Mouse (Mus musculus) limb, embryonic 11.5 days (tissue): ENCODE data around the gene Neu4. TPM values are rescaled to one million over a fixed set of nuclear protein-coding genes. Genes with fewer than 3 reads are reported as not detected.
"Not testable (repeated sequence)": the region's sequence is repeated elsewhere in the genome, so short reads cannot be mapped to it uniquely, and the experiment has no call there.

Experiments
- ATAC-seq: fragments of 200-750 bp; cut with Nextera tagmentation; 2 replicates; pipeline ENCODE4 v1.8.0; 2017; ENCODE audit warnings: low read depth; ENCODE audit not compliant: insufficient number of reproducible peaks, low FRiP score, low TSS enrichment
- DNase-seq: peaks from one replicate; pipeline ENCODE4 v3.0.0-alpha.2; 2015; ENCODE audit warnings: low spot score
- H3K27ac ChIP-seq: fragments of 300-500 bp; sonication (generic); replicated peaks from 2 replicates; pipeline ENCODE4 v1.5.1; 2014; ENCODE audit warnings: low read depth, mild to moderate bottlenecking, low read length
- H3K27me3 ChIP-seq: fragments of 300-500 bp; sonication (generic); 2 replicates; pipeline ENCODE4 v1.6.1; 2014; ENCODE audit warnings: mild to moderate bottlenecking, low read length, mixed read lengths; ENCODE audit not compliant: control insufficient read depth, insufficient read depth
- H3K36me3 ChIP-seq: fragments of 300-500 bp; sonication (generic); 2 replicates; pipeline ENCODE4 v1.6.1; 2014; ENCODE audit warnings: mild to moderate bottlenecking, low read length, moderate library complexity, mixed read lengths; ENCODE audit not compliant: control insufficient read depth, insufficient read depth
- H3K4me1 ChIP-seq: fragments of 300-500 bp; sonication (generic); 2 replicates; pipeline ENCODE4 v1.6.1; 2014; ENCODE audit warnings: low read length, mixed read lengths; ENCODE audit not compliant: control insufficient read depth, insufficient read depth
- H3K4me2 ChIP-seq: fragments of 300-500 bp; sonication (generic); 2 replicates; pipeline ENCODE4 v1.6.1; 2014; ENCODE audit warnings: low read depth, mild to moderate bottlenecking, moderate library complexity; ENCODE audit not compliant: severe bottlenecking
- H3K4me3 ChIP-seq: fragments of 300-500 bp; sonication (generic); 2 replicates; pipeline ENCODE4 v1.5.1; 2014; ENCODE audit warnings: low read depth, low read length
- H3K9ac ChIP-seq: fragments of 300-500 bp; sonication (generic); 2 replicates; pipeline ENCODE4 v1.6.1; 2014; ENCODE audit warnings: mild to moderate bottlenecking, low read length
- H3K9me3 ChIP-seq: fragments of 300-500 bp; sonication (generic); 2 replicates; pipeline ENCODE4 v1.6.1; 2016; ENCODE audit warnings: low read length; ENCODE audit not compliant: control insufficient read depth
- WGBS: fragments of 180-500 bp; shearing (Covaris S2); extraction: QIAGEN DNeasy Blood & Tissue Kit; methylation state at CpG from one replicate; pipeline ENCODE4 v1.1.7; 2014; 5-methylcytosine and 5-hydroxymethylcytosine counted together
- polyA plus RNA-seq: library from polyadenylated mRNA; unstranded; fragments of >200 nt; fragmentation: Nextera tagmentation; extraction: Ambion mirVana; gene quantifications from 2 replicates; pipeline ENCODE4 v1.2.1, GENCODE M21; 2014

Neu4 gene
- polyA plus RNA-seq, 1 experiment from 2014 or later, result not detected

GRCm38 (mm10) chr1:94055966-94056365 is 35.7 kb downstream of the Neu4 start:
- no peak overlapping the region for H3K9ac ChIP-seq

DNA sequence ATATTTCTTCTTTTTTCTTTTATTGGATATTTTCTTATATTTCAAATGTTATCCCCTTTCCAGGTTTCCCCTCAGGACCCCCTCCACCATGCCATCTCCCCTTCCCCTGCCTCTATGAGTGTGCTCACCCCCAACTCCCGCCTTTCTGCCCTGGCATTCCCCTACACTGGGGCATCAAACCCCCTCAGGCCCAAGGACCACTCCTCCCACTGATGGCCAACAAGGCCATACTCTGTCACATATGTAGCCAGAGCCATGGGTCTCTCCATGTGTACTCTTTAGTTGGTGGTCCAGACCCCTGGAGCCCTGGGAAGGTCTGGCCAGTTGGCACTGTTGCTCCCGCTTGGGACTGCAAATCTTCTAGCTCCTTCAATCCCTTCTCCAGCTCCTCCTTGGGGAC is 37.1 kb downstream of the Neu4 start:
- no peak overlapping the region for H3K4me3 ChIP-seq
- H3K4me2 ChIP-seq, result no peak overlapping the region
- H3K4me1 ChIP-seq, result no peaks in the 10 kb centered on the region
- DNase-seq (no peak), ATAC-seq (no peak)
- WGBS, result 90% methylated on average over 2 of the region's 2 CpGs
- no peak overlapping the region for H3K9ac ChIP-seq
- no peaks in the 10 kb centered on the region for H3K9me3 ChIP-seq
- no peak overlapping the region for H3K27ac ChIP-seq
- H3K36me3 ChIP-seq, result no peaks in the 10 kb centered on the region
- no peaks in the 10 kb centered on the region for H3K27me3 ChIP-seq

More at GRCm38 (mm10) chr1:94055966-94056365, 35.7 kb downstream of the Neu4 start:
- WGBS, result 72% methylated on average over 3 of the region's 3 CpGs
- no peaks in the 10 kb centered on the region for H3K27me3 ChIP-seq
- no peaks in the 10 kb centered on the region for H3K9me3 ChIP-seq
- H3K4me3 ChIP-seq, result no peak overlapping the region
- no peaks in the 10 kb centered on the region for H3K4me1 ChIP-seq
- no peak for ATAC-seq
- H3K27ac ChIP-seq, result no peak overlapping the region
- DNase-seq, result no peak
- no peak overlapping the region for H3K4me2 ChIP-seq
- no peaks in the 10 kb centered on the region for H3K36me3 ChIP-seq

DNA sequence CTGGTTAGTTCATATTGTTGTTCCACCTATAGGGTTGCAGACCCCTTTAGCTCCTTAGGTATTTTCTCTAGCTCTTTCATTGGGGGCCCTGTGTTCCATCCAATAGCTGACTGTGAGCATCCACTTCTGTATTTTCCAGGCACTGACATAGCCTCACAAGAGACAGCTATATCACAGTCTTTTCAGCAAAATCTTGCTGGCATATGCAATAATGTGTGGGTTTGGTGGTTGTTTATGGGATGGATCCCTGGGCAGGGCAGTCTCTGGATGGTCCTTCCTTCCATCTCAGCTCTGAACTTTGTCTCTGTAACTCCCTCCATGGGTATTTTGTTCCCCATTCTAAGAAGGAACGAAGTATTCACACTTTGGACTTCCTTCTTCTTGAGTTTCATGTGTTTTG is 38.0 kb downstream of the Neu4 start:
- H3K4me1 ChIP-seq, ATAC-seq, H3K27ac ChIP-seq, DNase-seq, H3K36me3 ChIP-seq, H3K4me2 ChIP-seq, H3K4me3 ChIP-seq, H3K9ac ChIP-seq, H3K9me3 ChIP-seq, H3K27me3 ChIP-seq: not testable (repeated sequence)
- 67% methylated on average over 1 of the region's 1 CpGs for WGBS

GRCm38 (mm10) chr1:94074756-94075155 is 54.5 kb downstream of the Neu4 start:
- Histone ChIP-seq H3K4me2 (no peak overlapping the region), H3K9ac (no peak overlapping the region), H3K27ac (no peak overlapping the region), H3K27me3 (no peaks in the 10 kb centered on the region), H3K36me3 (no peaks in the 10 kb centered on the region), H3K4me3 (no peak overlapping the region), H3K9me3 (no peaks in the 10 kb centered on the region), H3K4me1 (no peaks in the 10 kb centered on the region)
- no peak for DNase-seq
- ATAC-seq, result no peak
- WGBS, result 93% methylated on average over 6 of the region's 6 CpGs

- H3K9me3 ChIP-seq, result no peaks in the 10 kb centered on the region
- no peak overlapping the region for H3K4me3 ChIP-seq
- no peak overlapping the region for H3K9ac ChIP-seq
- no peaks in the 10 kb centered on the region for H3K4me1 ChIP-seq
- no peaks in the 10 kb centered on the region for H3K36me3 ChIP-seq
- ATAC-seq (no peak), DNase-seq (no peak)
- WGBS, result 28% methylated on average over 1 of the region's 1 CpGs
- H3K27me3 ChIP-seq, result 0 out of 2 replicates have a peak, but pooled peaks cover 3% of the 10 kb centered on the region
- H3K27ac ChIP-seq, result no peak overlapping the region
- no peak overlapping the region for H3K4me2 ChIP-seq
These were observed 56.5 kb downstream of the Neu4 start for GRCm38 (mm10) chr1:94076702-94077101.

Other genes with a start within 250 kb of the Neu4 start
- 268 and 273 TPM in 2 replicates for gene Dtymk, start 218.5 kb upstream of the Neu4 start, polyA plus RNA-seq
- gene Ing5, start 216.5 kb upstream of the Neu4 start, polyA plus RNA-seq, result 17.4 and 18.2 TPM in 2 replicates
- gene D2hgdh, start 195.5 kb upstream of the Neu4 start, polyA plus RNA-seq, result 10.0 and 11.7 TPM in 2 replicates
- gene Gal3st2, start 159.1 kb upstream of the Neu4 start, polyA plus RNA-seq, result 0.05 TPM in 1 of 2 replicates, not detected in the other
- gene Gal3st2b, start 102.1 kb upstream of the Neu4 start, polyA plus RNA-seq, result not detected in 2 replicates
- gene Gal3st2c, start 29.9 kb upstream of the Neu4 start, polyA plus RNA-seq, result not detected in 2 replicates
- gene Pdcd1, start 32.1 kb downstream of the Neu4 start, polyA plus RNA-seq, result 0.13 TPM in 1 of 2 replicates, not detected in the other